Mouse (Mus musculus) adrenal gland, postnatal 25 days (tissue): ENCODE results near the gene Dab1. TPM values are rescaled to one million over a fixed set of nuclear protein-coding genes. Genes with fewer than 3 reads are reported as not detected.

Source experiments
- DNase-seq: peaks from one replicate; pipeline ENCODE4 v3.0.0; 2021; ENCODE audit warnings: mixed read lengths
- total RNA-seq: library from RNA; stranded (reverse); gene quantifications from 2 replicates; pipeline ENCODE4 v1.2.3, GENCODE M21; 2021

The Dab1 gene
- total RNA-seq, 1 experiment from 2014 or later = 1.0 TPM

DNA sequence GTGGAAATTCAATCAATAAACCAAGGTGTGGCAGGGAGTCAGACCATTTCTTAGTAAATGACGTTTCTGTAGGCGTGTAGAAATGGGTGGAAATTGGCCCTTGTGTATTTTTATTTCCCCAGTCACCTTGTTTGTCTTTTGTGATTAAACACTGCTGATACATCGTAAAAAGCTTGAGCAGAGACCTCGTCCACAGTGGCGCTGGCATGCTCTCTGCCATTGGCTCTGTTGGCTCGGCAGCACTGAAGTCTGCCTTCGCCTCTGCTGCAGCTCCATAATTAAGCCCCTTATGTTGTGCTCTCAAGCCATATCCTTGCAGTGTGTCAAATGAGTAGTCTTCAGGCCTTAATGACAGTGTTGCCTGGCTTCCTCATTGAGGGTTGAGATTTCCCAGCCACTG is 765.5 kb downstream of the Dab1 start:
- DNase-seq = no peak

DNA sequence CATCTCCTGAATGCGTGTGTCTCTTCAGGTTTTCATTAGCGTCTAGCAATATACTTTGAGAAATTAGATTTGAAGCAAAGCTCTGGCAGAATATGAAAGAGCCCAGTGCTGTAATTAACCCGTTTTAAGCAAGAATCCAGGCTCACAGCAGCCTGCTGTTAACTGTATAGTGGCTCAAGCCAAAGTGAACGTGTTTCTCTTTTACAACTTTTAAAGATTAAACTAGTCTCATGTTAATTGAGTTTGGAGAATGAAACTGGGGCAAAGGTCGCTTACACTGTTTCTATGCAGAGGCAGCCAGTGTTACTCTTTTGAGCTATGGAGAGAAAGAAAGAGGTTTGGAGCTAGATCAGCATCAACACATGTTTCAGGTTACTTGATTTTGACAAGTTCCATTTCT is 766.1 kb downstream of the Dab1 start:
- no peak for DNase-seq

DNA sequence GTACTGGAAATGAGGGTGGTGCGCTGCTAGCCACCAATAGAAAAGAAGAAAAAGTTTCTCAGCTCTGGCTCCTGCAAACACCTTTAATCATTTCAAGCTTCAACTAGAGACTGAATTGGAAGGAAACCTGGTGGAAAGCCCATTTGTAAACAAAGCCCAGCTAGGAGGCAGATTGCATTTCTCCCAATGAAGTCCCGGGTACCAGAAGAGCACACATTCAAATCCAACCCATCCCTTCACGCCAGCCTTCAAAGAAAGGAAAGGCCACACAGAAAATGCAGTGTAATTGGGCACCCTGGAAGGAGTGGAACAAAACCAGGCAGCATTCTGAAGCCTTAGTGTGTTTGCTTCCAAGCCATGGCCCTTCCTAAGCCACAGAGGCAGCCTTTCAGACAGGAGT is 776.4 kb downstream of the Dab1 start:
- DNase-seq = no peak

DNA sequence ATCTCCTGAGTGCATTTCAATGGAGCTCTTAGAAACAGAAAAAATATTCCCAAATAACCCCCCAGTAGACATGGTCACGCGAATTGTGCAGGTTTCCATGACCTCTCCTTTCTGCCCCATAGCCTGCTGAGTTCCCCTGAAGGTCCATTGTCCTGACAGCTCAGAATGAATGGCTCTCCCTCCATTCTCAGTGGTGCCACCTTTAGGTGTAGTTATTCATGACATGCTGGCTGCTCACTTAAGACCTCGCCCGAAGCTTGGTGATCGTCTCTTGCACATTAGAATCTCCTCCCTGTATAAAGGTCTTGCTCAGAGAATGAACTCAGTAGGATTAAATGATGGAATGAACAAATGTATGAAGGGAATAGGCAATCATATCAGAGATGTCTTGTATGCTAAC is 776.9 kb downstream of the Dab1 start:
- DNase-seq = no peak

DNA sequence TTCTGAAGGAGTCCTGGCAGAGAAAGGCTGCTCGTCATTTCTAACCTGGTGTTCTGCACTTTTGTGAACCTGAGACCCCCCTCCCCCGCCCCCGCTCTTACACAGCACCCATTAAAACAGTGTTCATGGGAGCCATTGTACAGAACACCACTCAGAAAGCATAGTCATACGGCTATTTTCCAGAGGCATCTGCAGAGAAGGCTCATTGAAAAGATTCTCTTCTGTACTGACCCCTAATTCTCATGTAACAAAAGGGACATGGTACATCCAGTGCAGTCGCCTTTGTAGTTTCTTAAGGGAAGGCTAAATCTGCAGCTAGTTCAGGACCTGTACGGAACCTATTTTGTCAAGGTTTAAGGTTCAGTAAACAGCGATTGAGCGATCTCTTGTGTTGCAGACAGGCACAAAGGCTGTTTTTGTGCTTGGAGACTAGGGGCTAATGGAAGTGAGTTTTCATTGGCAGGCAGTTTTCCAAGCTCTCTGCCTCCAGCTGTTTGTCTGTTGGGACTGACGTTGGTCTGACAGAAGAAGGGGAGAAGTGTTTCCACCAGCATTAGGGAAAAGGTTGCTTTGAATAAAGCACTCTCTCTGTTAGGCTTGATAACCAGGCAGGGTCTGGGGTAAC is 780.1 kb downstream of the Dab1 start:
- DNase-seq = no peak

DNA sequence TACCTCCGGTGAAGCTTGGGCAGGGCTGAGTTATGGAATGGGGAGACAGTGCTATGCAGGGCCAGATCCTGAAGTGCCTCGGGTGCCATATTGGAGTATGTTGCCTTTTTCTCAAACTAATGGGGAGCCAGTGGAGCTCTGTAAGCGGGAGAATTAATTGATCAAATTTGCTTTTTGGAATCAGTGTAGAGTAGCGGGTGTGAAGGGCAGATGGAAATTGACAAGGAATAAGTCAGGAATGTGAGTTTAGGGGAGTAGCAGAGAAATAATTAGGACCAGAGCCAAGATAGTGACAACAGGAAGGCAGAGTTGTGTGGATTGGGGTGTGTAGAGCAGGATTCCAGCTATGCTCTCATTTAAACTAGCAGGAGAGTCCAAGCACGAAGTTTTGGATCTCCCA is 784.9 kb downstream of the Dab1 start:
- DNase-seq = no peak

DNA sequence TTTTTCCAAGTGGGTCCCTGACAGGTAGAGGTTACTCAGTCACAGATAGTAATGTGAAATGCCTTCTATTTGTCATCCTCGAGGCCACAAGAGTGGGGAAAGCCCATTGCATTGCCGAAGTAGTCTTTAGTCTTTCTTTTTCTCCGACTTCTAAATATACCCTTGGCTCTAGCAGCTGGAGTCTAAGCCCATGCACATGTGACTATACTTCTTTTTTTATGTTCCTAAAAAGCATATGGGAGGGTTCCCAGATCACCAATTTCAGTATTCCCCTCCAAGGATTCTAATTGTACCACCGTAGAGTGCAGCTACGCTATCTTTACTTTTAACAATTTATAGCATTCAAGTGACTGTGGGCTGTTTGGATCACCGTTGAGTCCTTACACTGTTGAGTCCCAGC is 791.8 kb downstream of the Dab1 start:
- no peak for DNase-seq

DNA sequence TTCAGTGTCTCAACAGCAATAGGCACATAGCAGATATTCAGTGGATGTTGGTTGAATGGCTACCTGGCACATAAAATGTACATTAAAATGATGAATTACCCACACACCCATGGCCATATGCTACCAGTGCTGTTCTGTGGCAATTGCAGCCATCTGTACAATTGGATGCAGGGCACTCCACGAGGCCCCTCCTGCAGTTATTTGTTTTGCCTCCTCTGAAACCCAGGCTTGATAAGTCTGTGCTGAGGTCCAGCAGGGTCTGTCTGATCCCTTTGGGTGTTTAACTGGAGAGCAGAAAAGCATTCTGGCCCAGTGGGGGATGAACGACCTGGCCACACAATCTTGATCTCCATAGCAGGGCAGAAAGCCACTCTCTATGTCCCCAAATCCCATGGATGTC is 796.3 kb downstream of the Dab1 start:
- no peak for DNase-seq

DNA sequence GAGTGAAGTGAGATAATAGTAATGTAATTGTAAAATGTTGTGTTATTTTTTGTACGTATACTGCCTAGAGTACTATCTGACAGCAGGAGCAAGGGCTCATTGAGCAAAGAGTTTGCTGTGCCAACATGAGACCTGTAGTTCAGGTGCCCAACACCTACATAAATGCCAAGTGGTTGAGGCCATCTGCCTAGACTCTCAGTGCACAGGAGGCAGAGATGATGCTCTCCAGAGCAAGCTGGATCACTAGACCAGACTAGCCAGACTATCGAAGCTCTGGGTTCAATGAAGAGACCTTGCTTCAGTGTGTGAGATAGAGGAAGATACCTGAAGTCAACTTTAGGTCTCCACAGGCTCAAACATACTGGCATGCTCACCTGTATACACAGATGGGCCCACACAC is 799.2 kb downstream of the Dab1 start:
- DNase-seq = no peak

DNA sequence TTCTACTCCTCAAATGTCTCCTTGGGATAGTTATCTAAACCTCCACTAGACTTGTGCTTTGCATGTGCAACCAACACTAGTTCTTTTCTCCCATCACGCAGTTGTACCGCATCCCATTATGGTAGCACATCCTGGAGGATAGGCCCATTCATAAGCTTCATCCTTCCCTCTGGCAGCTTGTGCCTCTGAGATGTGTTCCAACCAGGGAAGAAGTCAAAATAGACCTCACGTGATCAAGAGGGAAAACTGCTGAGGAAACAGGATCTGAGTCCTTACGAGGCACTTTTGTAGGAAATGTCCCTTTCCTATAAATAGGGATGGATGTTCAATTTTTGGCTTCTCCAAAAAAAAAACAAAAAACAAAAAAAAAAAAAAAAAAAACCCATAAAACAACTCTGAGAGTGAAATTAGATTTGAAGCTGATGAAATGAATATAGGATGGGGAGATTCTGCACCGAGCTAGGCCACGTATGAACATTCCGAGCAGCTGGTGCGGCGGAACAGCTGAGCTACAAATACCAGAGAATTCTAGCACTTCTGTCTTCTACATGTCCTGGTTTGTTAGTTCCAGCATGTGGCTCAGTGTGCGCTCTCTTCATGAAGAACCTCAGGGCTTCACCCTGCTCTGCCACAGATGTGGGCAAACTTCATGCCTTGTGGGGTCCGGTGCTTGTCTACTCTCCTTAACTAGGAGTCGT is 802.0 kb downstream of the Dab1 start:
- no peak for DNase-seq

DNA sequence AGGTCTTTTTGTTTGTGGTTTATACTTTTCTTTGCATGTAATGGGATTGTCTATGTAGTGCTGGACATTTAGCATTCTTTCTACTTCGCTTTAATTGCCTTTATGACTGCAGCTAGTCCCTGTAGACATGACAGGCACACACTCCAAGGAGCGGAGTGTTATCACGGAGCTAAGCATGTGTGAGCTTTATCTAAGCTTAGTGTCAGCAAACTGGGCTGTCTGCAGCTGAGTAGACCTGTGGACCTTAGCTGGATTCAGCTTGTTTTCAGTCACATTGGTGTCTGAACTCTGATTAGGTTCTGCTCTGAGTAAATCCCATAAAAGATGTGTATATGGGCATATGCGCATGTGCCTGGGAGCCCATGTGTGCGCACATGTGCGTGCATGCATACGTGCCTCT is 810.0 kb downstream of the Dab1 start:
- DNase-seq = no peak

DNA sequence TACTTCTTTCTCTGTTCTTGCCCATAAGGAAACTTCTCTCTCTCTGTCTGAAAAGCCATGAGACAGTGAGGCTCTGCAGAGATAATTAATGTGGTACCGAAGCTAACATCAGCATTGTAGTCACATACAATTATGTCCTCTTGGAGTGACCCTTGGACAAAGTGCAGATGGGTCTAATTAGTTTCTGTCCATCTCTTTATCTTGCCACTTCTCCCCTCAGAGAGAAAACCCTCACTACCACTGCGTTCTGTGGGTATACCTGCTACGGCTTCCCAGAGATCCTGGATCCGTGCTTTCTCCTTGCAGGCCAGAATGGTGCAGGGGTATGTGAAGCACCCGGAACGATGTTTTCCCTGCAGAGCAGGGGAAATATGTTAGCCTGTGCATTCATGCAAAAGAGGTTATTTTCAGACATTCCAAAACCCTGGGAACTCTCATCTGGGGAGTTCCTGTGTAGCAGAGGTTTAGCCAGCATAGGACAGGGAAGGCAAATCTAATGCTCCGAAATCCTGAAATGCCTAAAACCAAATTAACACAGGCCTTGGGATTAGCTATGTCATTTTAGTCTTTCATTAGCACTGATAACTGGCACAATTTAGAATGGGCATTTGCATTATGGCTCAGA is 812.2 kb downstream of the Dab1 start:
- DNase-seq = no peak

DNA sequence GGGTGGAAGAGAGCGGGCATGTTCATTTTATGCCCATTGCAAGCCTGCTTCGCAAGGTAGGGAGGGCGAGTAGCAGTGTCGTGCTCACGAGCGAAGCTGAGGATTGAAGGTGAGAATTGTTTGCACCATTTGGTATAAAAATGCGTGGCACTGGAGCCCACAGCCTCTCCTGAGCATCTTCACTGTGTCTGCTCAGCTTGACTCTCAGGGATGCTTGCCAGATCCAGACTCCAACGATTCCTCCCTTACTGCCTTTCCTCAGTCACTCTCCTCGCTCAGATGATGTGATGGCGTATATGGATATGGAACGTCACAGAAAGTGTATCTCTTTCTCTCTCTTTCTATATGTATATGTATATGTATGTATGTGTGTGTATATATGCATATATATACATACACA is 813.0 kb downstream of the Dab1 start:
- no peak for DNase-seq

DNA sequence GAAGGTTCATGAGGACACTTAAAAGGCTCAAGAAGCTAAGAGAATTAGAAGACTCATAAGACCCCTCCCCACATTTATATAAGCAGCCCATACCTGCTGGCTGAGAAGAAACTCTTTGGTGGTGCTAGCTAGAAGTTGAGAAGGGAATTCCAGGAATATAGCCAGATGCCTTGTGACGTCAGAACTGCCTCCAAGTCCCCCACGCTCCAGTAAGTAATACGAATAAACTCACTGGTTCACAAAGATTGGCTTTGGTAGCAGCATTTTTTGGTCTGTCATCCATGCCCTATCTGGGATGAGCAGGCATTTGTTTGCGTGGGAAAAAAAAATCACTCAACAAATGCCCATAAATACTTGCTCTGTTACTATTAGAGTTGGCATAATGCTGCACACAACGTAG is 816.6 kb downstream of the Dab1 start:
- DNase-seq = no peak

DNA sequence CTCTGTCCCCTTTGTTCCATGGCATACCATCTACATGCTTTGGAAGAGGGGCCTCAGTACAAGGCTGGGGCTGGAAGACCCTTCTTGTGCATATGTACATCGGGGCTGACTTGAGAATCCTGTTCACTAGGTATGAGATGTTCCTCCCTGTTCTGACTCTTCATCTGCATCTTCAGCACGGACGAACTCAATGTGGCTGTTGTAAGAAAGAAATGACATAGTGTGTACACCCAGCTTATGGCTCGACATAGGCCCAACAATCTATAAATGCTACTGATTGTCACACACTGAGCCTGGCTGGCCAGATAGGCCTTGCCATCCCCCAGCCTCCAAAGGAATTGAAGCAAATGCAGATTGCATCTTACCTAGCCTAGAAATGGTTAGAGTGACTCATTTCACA is 817.3 kb downstream of the Dab1 start:
- no peak for DNase-seq

DNA sequence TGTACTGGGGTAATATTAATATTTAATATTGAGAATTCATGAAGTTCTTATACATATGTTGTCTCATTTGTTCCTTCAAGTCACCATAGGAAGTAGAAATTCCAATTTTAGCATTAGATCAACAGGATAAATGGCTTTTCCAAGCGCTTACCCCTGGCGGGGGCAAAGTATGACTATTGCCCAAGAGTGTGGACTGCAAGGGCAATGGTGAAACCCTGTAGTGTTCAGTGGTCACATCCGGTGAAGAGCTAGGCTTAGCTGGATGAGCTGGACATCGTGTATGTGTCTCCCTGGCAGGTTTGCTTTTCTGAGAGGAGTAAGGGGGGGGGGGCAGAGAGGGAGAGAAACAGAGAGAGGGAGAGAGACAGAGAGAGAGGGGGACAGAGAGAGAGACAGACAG is 819.6 kb downstream of the Dab1 start:
- no peak for DNase-seq

DNA sequence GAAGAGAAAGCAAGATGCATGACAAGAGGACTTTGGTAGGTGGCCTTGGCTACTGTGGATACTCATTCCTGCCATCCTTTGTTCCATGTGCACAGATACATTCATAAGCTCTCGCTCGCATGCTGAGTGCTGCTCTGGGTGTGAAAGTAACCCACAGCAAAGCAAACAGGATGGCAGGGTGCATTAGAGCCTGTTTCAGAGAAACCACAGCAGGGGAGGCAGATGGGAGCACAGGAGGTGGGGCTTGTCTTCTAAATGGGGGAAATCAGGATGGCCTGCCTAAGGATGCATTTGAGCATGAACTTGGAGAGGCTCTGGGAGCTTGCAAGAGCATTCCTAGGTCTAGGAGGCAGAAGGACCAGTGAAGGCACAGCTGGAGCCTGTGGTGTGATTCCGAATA is 820.5 kb downstream of the Dab1 start:
- no peak for DNase-seq

DNA sequence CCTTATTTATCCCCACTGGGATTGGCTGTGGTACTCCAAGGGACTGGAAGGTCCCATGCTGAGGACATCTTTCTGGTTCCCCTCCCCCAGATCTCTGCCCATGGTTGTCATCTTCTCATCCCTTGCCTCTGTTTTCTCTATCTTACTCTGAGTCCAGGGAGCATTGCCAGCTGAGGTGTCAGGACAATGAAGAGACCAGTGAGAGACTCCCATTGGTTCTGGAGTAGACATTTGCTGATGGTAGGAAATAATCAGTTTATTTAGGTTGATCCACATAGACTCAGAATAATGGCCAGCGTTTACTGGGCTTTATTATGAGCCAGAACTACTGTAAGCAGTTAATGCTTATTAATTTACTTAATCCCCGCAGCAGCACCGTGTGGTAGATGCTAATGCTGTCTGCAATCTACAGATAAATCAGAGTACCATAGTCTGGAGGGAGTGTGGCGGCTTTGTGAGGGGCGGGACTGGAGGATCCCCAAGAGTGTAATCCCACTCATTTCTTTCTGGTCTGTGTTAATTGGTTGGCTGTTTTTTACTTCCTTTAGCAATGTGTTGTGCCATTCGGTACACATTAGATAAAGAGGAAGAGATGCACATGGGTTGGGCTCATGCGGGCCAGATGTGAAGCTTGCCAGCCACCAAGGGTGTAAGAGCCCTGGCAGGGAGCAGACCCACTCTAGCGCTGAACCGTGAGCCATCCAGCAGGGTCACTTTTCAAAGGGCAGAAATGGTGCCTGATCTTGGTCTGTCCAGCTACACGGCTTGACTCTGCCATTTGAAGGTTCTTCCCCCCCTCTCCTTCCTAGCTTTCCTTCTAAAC is 824.0 kb downstream of the Dab1 start:
- DNase-seq = no peak

DNA sequence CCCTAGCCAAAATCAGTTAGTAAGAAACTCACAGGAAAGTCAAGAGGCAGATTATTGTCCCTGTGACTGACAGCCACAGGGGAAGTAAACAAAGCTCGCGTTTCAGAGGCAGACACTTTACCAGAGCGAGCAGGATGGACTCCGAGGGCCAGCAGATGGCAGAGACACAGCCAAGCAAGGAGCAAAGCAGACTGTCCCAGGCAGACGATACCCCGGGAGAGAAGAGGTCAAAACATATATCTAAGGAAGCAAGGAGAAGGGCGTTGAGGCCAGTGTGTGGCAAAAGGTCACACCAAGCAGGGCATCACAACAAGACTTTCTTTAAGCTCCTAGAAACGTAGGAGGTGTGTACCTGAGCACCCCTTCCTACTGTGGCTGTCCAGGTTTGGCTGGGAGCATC is 824.6 kb downstream of the Dab1 start:
- no peak for DNase-seq

DNA sequence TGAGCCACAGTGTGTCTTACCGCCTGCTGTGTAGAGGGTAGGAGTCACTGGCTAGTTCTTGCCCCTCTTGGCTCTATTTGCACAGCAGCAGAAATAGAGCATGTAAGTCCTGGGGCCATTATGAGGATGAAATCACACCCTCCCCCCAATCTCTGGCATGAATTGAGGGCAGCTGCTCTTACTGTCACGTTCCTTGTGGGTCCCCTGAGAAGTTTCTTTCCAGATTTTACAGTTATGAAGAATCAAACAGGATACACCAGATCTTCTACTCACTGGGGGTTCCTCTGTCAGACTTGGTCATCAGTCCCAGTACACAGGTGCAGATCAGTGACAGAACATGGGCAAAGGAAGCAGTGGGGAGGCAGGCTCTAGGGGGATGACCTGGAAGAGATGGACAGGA is 825.8 kb downstream of the Dab1 start:
- no peak for DNase-seq

DNA sequence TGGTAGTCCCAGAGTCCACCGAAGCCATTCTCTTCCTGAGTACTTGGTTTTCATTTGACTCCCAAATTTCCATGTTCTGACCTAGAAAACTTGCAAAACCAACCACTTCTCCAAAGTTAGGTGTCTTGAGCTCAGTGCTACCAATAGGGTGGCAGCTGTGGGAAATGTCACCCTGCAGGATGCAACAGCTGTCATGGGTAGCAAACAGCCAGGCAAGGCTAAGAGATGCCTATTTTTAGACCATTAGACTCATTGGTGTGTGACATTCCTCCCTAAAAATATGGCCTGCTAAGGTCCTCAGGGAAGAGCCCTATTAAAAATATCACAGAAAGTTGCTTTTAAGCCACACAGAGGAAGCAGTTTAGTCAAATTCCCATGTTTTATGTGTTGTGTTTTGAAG is 829.0 kb downstream of the Dab1 start:
- DNase-seq = no peak

DNA sequence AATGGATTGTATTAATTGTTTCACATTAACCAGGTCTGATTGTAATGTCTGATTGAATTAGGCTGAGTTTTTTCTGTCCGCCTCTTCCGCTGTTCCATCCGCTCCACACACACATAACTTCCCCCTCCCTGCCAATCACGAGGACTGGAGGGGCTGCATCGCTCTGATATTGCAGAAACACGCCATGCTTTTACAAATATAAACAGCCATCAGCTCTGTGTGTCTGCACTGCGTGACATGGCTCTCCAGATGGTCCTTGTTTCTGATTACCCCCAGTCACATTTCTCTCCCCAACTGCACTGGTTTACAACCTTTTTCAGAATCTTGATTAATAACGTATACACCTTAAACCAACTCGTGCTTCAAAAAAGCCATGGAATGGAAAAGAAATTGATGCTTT is 831.5 kb downstream of the Dab1 start:
- DNase-seq = no peak

DNA sequence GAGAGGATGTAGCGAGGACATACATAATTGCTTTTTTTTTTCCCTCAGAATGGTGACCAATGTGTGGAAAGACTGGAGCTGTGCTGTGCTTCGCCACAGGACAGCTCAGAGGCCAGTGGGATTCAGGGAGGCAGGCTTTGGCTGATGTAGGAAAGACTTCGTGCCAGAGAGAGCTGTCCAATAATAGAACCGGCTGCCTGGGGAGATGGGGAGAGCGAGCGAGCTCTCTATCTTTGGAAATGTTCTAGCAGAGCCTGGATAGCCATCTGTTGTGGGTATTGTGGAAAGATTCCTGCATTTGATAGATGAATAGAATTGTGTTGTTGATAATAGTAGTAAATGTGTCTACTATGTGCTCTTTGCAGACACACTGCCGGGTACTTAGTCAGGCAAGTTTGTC is 833.4 kb downstream of the Dab1 start:
- DNase-seq = no peak
